Mouse (Mus musculus) kidney, postnatal 4 days (tissue): Measurements from ENCODE around the gene Sdc4.

ENCODE experiments used
- DNase-seq, 2 experiments: peaks; one replicate each; pipeline ENCODE4 v3.0.0; 2021; ENCODE audit warnings: mixed read lengths in 2 of 2

The Sdc4 gene

GRCm38 (mm10) chr2:164443460-164444000 is at the start of gene Sdc4:
Gene Sdc4, minus strand, starts transcription at chr2:164443887.
- no peak for DNase-seq

- DNase-seq, result no peak
Observed at GRCm38 (mm10) chr2:164487812-164488211, 44.1 kb upstream of the Sdc4 start.

GRCm38 (mm10) chr2:164487115-164487527 is 43.4 kb upstream of the Sdc4 start:
- peak in 1 of 2 experiments; percentile 21 for DNase-seq

- peak; percentile 77 to 83 for DNase-seq
Observed at GRCm38 (mm10) chr2:164486258-164487114, 42.8 kb upstream of the Sdc4 start.

- DNase-seq, result peak; percentile 76 to 87
Observed at GRCm38 (mm10) chr2:164485681-164486257, 42.1 kb upstream of the Sdc4 start, which contains the start of gene Dbndd2. Gene Dbndd2, plus strand, starts transcription at chr2:164486106.

GRCm38 (mm10) chr2:164473624-164474023 is 29.9 kb upstream of the Sdc4 start, which contains the start of gene Trp53tg5:
Gene Trp53tg5, minus strand, starts transcription at chr2:164473724.
- DNase-seq, result no peak

- peak; percentile 71 to 79 for DNase-seq
Observed at GRCm38 (mm10) chr2:164470254-164470653, 26.6 kb upstream of the Sdc4 start.

- no peak for DNase-seq
Observed at GRCm38 (mm10) chr2:164466787-164467186, 23.1 kb upstream of the Sdc4 start.

GRCm38 (mm10) chr2:164465161-164465560 is 21.5 kb upstream of the Sdc4 start:
- no peak for DNase-seq

GRCm38 (mm10) chr2:164460745-164461551 is 17.3 kb upstream of the Sdc4 start, which contains the start of gene Gm20458:
Gene Gm20458, plus strand, starts transcription at chr2:164460967.
- peak; percentile 93 to 97 for DNase-seq

GRCm38 (mm10) chr2:164458535-164458934 is 14.8 kb upstream of the Sdc4 start:
- DNase-seq, result no peak

GRCm38 (mm10) chr2:164457942-164458341 is 14.3 kb upstream of the Sdc4 start:
- DNase-seq, result peak; percentile 44 to 68

- DNase-seq, result peak; percentile 41 to 56
Observed at GRCm38 (mm10) chr2:164456864-164457300, 13.2 kb upstream of the Sdc4 start, which contains the start of gene Sys1. Gene Sys1, plus strand, starts transcription at chr2:164456964.

GRCm38 (mm10) chr2:164456413-164456812 is 12.7 kb upstream of the Sdc4 start:
- DNase-seq, result peak in 1 of 2 experiments; percentile 20

- DNase-seq, result peak in 1 of 2 experiments; percentile 47
Observed at GRCm38 (mm10) chr2:164455421-164456190, 11.9 kb upstream of the Sdc4 start.

- peak; percentile 66 to 82 for DNase-seq
Observed at GRCm38 (mm10) chr2:164454846-164455245, 11.2 kb upstream of the Sdc4 start.

- peak in 1 of 2 experiments; percentile 28 for DNase-seq
Observed at GRCm38 (mm10) chr2:164453887-164454500, 10.3 kb upstream of the Sdc4 start.

GRCm38 (mm10) chr2:164453047-164453757 is 9.5 kb upstream of the Sdc4 start:
- peak in 1 of 2 experiments; percentile 18 for DNase-seq

- DNase-seq, result peak in 1 of 2 experiments; percentile 18
Observed at GRCm38 (mm10) chr2:164452000-164452676, 8.5 kb upstream of the Sdc4 start.
